Mouse (Mus musculus) cerebellum, adult (tissue): Measurements from ENCODE around the gene Cd244a.

ENCODE experiments used
- ATAC-seq: cut with Nextera tagmentation; 2 replicates; pipeline ENCODE4 v1.9.2; 2017; ENCODE audit warnings: mild to moderate bottlenecking, moderate library complexity, mixed read lengths; ENCODE audit not compliant: insufficient number of reproducible peaks, low FRiP score, low TSS enrichment

The Cd244a gene

DNA sequence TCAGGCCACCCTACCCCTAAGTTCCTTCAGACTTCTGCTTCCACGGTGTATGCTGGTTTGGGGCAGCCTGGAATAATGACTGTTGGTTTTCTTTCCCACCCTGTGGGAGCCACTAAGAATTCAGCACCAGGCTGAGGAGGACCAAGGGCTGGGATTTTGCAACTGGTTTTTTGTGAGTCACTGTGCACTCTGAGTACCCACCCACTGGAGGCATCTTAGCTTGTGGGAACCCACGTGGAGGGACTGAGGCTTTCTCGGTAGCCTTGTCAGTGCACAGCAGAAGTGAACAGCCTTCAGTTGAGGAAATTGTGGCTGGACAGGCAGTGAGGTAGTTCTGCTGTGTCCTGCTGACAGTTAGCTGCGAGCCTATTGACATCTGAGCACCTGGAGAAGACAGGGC, at the start of gene Cd244a:
Gene Cd244a, plus strand, starts transcription at position 296 of the 400 bp plus-strand sequence.
- no peak for ATAC-seq

DNA sequence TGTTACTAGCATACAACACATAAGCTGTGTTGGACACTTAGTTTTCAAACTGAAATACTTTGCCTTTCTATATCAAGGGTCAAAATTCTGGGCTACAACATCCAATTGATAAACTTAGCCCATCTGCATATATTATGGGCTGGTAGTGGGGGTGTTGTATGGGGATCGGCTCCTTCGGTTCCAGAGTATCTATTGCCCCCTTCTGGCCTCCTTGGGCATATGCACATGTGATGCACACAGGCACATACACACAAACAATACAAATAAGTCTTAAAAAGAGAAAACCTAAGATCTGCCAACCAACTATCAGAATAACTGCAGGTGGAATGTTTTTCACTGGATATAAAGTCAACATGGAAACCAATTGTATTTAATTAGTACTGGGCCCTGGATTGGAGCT, 45.8 kb upstream of the Cd244a start:
- no peak for ATAC-seq

- no peak for ATAC-seq
These were observed 45.2 kb upstream of the Cd244a start for GRCm38 (mm10) chr1:171513760-171514159.

GRCm38 (mm10) chr1:171515039-171515438, 44.0 kb upstream of the Cd244a start:
- no peak for ATAC-seq

DNA sequence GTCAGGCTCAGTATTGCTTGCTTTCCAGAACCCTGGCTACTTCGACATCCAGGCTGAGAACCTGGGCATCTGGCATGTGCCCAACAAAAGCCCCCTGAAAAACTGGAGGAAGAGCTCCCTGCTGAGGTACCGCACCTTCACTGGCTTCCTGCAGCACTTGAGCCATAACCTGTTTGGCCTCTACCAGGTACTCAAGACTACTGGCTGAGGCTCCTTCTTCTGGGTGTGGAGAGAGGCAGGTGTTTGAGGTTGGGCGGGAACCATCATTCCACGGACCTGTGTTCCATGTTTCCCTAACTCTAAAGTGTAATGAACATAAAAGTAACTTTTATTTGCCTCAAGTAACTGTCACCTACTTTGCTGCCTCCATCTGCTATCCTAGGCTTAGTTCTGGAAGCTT, 43.4 kb upstream of the Cd244a start:
- ATAC-seq = no peak

- ATAC-seq = no peak
These were observed 27.6 kb upstream of the Cd244a start for GRCm38 (mm10) chr1:171531367-171531766.

DNA sequence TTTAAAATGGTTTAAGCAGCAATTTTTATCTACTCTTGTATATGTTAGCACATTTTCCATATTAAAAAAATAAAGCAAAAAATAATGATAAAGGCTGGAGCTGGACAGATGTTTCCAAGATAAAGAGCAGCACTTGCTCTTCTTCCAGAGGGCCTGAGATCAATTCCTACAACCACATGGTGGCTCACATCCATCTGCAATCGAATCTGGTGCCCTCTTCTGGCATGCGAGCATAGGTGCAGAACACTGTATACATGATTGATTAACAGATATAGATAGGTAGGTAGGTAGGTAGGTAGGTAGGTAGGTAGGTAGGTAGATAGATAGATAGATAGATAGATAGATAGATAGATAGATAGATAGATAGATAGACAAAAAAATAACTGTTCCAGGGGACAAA, 26.2 kb upstream of the Cd244a start:
- no peak for ATAC-seq

DNA sequence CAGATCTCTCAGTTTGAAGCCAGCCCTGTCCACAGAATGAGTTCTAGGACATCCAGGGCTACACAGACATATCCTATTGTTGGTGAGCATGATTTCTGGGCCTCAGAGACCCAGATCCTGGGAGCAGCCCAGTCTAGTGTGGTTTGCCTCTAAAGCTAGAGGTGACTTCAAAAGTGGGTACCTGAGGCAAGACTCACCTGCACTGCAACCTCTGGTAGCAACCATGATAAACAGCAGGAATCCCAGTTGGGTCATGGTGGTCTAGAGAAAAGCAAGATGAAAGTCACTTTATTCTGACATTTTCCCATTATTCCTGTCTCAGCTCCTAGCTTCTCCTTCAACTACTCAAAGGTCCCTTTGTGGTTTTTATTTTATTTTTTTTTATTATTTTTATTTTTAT, 24.4 kb upstream of the Cd244a start:
- no peak for ATAC-seq

GRCm38 (mm10) chr1:171535194-171535593, 23.8 kb upstream of the Cd244a start, which contains the start of gene Itln1:
TSS of gene Itln1 (minus strand) at chr1:171535294.
- no peak for ATAC-seq

DNA sequence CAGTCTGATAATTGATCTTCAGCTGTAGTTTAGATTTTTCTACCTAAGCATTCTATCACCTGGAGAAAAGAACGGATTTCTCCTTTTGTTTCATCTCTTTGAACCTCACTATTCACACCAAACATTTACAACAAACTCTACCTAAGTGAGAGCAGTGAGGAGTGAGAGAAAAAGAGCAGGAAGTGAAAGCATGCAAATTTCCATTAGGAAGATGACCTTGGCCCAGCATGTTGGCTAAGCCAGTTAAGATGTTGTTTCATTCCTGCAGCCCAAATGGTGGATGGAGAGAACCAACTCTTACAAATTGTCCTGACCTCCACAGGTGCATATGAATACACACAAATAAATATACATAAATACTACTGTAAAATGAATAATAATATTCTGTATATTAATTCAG, 18.3 kb upstream of the Cd244a start:
- ATAC-seq = no peak

DNA sequence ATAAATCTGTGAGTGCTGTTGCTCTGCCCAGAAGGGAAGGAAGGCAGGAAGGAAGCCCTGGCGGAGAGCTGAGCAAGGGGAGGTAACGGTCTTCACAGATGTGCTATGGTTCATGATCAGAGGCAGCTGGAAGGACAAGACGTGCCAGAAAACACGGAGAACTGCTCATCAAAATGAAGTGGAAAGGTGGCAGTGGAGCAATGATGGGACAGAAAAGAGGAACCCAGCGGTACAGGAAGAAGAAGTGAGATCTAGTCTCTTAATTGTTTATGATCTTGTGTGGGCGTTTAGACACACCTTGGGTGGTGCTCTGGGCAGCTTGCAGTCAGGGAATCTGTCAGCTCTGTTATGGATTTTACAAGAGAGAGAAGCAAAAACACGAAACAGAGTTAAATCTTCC, 7.7 kb upstream of the Cd244a start:
- ATAC-seq = no peak

- ATAC-seq = no peak
These were observed 6.8 kb upstream of the Cd244a start for GRCm38 (mm10) chr1:171552230-171552629.

DNA sequence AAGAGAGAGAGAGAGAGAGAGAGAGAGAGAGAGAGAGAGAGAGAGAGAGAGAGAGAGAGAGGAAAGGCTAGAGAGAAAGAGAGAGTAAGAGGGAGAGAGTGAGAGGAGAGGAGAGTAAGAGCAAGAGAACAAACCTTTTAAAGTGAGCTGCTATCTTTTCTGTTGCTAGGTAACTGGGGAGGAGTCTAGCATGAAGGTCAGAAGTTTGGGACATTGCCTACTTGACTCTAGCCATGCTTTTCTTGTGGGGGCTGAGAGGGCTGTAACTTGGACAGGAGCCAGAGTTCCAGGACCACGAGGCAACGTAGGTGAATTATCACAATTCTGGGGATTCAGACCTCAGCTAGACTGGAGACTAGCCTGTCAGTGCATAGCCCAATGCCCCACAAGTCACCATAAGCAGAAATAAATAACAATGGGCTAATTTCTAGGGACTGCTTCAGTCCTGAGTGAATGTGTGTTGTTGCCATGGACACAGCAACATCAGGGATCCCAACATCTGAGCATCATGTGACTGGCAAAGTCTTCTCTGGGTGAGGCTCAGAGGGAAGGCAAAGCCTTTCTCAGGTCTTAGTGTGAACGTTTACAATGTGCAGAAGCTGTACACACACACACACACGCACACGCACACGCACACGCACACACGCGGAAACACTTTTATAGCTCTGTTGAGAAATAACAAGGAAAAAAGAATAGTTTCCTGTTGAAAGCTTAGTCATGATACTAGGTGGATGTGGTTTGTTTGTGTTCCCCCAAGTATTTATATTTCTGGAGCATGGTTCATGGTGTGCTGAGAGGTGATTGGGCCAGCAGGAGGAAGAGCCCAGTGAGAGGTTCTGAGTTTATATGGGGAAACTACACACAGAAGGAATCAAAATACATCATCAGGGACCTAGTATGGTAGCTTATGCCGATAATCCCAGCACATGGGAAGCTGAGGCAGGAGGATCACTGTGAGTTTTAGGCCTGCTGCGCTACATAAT, 5.3 kb upstream of the Cd244a start:
- ATAC-seq = no peak

- no peak for ATAC-seq
These were observed 2.6 kb upstream of the Cd244a start for GRCm38 (mm10) chr1:171556366-171556765.

DNA sequence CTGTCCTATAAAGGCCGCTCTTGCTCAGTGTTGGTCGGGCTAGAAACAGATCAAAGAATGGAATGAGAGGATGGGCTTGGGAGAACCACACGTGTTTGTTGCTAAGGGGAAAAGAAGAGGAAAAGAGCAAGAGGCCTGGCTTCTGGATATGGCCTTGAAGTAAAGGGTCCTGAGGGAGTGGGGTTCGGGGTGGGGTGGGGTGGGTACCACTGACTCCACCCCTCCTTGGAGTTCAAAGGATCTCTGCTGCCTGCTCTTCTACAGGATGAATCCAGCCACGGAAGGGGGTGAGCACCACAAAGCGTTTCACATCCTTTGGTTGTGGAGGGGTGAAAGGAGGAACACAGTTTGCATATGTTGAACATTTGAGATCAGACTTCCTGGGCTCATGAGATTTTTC, 586 bp upstream of the Cd244a start:
- ATAC-seq = no peak

- no peak for ATAC-seq
These were observed 1.3 kb downstream of the Cd244a start for GRCm38 (mm10) chr1:171560262-171560661.

DNA sequence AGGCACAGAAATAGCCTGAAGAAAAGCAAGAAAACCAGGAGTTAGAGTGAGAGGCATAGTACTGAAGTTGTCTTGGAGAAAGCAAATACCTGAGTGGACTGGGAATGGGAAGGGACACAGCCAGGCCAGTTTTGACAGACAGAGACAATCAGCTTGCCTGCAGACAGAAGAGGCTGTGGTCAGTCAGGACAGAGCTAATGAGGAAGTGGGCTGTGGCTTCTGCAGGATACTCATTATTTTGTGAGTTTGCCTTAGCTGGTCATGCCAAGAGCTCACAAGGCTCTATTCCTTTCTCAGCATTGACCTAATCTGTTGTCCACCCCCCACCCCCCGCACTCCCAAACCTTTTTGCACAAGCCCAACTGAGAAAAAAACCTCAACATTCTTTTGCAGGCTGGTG, 2.2 kb downstream of the Cd244a start:
- ATAC-seq = no peak

- no peak for ATAC-seq
These were observed 2.7 kb downstream of the Cd244a start for GRCm38 (mm10) chr1:171561639-171562225.

DNA sequence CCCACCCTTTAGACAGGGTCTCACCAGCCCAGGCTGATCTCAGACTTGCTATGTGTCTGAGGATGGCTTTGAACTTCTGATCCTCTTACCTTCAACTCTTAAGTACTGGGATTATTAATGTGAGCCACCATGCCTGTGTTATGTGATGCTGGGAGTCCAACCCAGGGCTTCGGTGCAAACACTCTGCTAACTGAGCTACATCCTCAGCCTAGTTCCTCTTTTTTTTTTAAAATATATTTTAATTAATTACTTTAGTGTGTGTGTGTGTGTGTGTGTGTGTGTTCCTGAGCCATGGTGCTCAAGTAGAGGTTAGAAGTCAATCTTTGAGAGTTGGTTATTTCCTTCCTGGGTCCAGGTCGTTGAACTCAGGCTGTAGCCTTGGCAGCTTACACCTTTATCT, 4.0 kb downstream of the Cd244a start:
- ATAC-seq = no peak

DNA sequence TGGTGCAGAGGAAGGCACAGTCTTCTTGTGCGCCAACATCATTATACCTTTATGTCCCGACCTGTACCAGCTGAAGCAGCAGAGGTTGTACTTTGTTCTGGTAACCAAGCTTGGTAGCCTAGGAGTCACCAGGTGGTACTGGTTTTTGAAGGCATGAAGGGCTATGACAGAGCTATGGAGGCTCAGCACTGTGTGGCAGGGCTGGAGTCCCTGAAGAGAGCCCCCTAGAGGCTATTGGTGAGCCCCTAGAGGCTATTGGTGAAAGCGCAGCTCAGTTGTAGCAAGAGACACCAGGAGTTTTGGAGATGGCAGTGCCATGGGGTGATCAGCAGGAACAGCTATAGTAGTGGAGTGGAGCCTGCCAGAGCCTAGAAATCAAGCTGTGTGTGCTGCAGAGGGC, 5.3 kb downstream of the Cd244a start:
- ATAC-seq = no peak

DNA sequence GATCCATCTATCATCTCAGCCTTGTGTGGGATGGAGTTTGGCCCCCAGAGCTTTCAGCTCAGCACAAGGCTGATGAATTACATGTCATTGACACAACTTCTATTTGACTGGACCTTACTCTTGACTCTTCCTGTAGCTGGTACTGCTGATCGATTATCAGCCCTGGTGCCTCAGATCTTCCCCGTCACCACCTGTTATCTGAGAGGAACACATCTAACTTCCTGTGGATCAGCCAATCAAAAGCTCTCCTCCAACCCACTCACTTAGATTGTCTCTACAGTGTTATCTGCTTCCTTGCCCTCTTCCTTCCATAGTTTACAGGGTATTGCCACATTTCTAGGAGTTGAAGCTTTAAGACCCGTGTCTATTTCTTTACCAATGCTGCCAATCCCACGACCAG, 6.9 kb downstream of the Cd244a start:
- no peak for ATAC-seq

DNA sequence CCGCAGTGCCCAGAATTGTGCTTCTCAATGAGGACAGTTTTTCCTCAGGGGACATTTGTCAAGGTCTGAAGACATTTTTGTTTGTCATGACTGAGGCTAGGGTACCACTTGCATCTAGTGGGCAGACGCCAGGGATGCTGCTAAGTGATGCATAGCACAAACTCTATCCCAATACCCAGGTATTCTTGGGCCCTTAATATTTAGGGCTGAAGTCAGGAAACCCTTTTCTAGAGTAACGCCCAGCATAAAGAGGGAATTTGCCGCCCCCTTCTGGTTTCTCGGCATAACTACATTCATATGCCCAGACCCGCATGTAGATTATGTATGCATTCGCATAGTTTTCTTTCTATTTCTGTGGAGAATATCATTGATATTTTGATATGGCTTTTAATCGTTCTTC, 7.8 kb downstream of the Cd244a start:
- ATAC-seq = 0 out of 2 replicates have a peak, but pooled peaks have one; percentile 54
